Mouse (Mus musculus) Muller cell, postnatal 12 days (primary cell): ENCODE data around the gene Tpk1.

Source experiments
- DNase-seq: peaks from one replicate; pipeline ENCODE4 v3.0.0-alpha.2; 2015; ENCODE audit errors: inconsistent ontology term

The Tpk1 gene

GRCm38 (mm10) chr6:43354562-43355241 lies 311.4 kb downstream of the Tpk1 start:
- DNase-seq, result no peak

- DNase-seq, result peak; percentile 23
These were observed 312.6 kb downstream of the Tpk1 start for GRCm38 (mm10) chr6:43353446-43353845.

GRCm38 (mm10) chr6:43349083-43349482 lies 317.0 kb downstream of the Tpk1 start:
- no peak for DNase-seq

- DNase-seq, result no peak
These were observed 318.4 kb downstream of the Tpk1 start for GRCm38 (mm10) chr6:43347637-43348036.

- DNase-seq, result no peak
These were observed 323.1 kb downstream of the Tpk1 start for GRCm38 (mm10) chr6:43343006-43343405.

- DNase-seq, result no peak
These were observed 323.7 kb downstream of the Tpk1 start for GRCm38 (mm10) chr6:43342386-43342785.

- no peak for DNase-seq
These were observed 327.3 kb downstream of the Tpk1 start for GRCm38 (mm10) chr6:43338804-43339203.

GRCm38 (mm10) chr6:43337491-43337961 lies 328.6 kb downstream of the Tpk1 start:
- peak; percentile 62 for DNase-seq

- no peak for DNase-seq
These were observed 330.4 kb downstream of the Tpk1 start for GRCm38 (mm10) chr6:43335619-43336234.

- DNase-seq, result peak; percentile 80
These were observed 332.6 kb downstream of the Tpk1 start for GRCm38 (mm10) chr6:43333479-43333878.

- DNase-seq, result peak; percentile 31
These were observed 353.0 kb downstream of the Tpk1 start for GRCm38 (mm10) chr6:43312961-43313656.

- no peak for DNase-seq
These were observed 353.5 kb downstream of the Tpk1 start for GRCm38 (mm10) chr6:43312546-43312945.

GRCm38 (mm10) chr6:43310071-43310470 lies 356.0 kb downstream of the Tpk1 start:
- no peak for DNase-seq

GRCm38 (mm10) chr6:43309454-43309853 lies 356.6 kb downstream of the Tpk1 start, which contains the start of gene Nobox:
Gene Nobox, minus strand, starts transcription at chr6:43309554.
- no peak for DNase-seq

GRCm38 (mm10) chr6:43297508-43297850 lies 368.6 kb downstream of the Tpk1 start:
- no peak for DNase-seq

- DNase-seq, result peak; percentile 36
These were observed 369.1 kb downstream of the Tpk1 start for GRCm38 (mm10) chr6:43296798-43297507.

GRCm38 (mm10) chr6:43295908-43296307 lies 370.2 kb downstream of the Tpk1 start:
- no peak for DNase-seq
